Mouse (Mus musculus): ENCODE data around the gene Rnpep.

DNA sequence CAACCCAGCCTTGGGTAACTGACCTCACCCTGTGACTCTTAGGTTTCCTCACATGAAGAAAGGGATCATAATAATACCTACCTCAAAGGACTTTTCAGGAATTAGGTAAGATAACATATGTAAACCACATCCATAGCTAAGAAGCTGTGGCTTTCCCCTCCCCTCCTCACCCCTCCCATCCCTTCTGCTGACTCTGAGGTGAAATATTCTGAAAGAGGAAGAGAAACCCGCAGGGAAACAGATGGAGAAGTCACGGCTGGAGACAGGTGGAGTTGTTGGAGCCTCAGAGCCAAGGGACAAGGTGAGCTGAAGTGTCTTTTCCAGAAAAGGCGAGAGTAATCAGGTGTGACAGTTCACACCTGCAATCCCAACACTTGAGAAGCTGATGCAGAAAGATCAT is 59.7 kb downstream of the Rnpep start:
- TF ChIP-seq CTCF (IDR thresholded peaks at IDR 0.05; ENCODE audit: control insufficient read depth, insufficient read depth, insufficient replicate concordance, low read depth, low read length) (no peak), POLR2A (IDR thresholded peaks at IDR 0.05; ENCODE audit: control insufficient read depth, low read depth, low read length) (no peak)

Measured in testis, adult 2 months (tissue).